Mouse (Mus musculus) kidney, embryonic 14.5 days (tissue): ENCODE results near the gene Slc39a13. TPM values are rescaled to one million over a fixed set of nuclear protein-coding genes. Genes with fewer than 3 reads are reported as not detected.
"Not testable (repeated sequence)": the region's sequence is repeated elsewhere in the genome, so short reads cannot be mapped to it uniquely, and the experiment has no call there.

Experiments
- ATAC-seq: fragments of 200-750 bp; cut with Nextera tagmentation; 2 replicates; pipeline ENCODE4 v1.8.0; 2017; ENCODE audit warnings: moderate number of reproducible peaks, mild to moderate bottlenecking, moderate TSS enrichment, moderate library complexity; ENCODE audit not compliant: low FRiP score, low TSS enrichment
- H3K27ac ChIP-seq: fragments of 300-500 bp; sonication (generic); 2 replicates; pipeline ENCODE4 v1.5.1; 2014; ENCODE audit warnings: low read depth, mild to moderate bottlenecking, low read length, moderate library complexity, mixed read lengths
- H3K27me3 ChIP-seq: fragments of 300-500 bp; sonication (generic); 2 replicates; pipeline ENCODE4 v1.6.1; 2014; ENCODE audit warnings: mild to moderate bottlenecking, low read length; ENCODE audit not compliant: control insufficient read depth, insufficient read depth
- H3K36me3 ChIP-seq: fragments of 300-500 bp; sonication (generic); 2 replicates; pipeline ENCODE4 v1.6.1; 2014; ENCODE audit warnings: low read length, mixed read lengths; ENCODE audit not compliant: control insufficient read depth, insufficient read depth
- H3K4me1 ChIP-seq: fragments of 300-500 bp; sonication (generic); 2 replicates; pipeline ENCODE4 v1.6.1; 2014; ENCODE audit warnings: low read length, mixed read lengths; ENCODE audit not compliant: control insufficient read depth, insufficient read depth
- H3K4me2 ChIP-seq: fragments of 300-500 bp; sonication (generic); replicated peaks from 2 replicates; pipeline ENCODE4 v1.6.1; 2014; ENCODE audit warnings: low read depth, mild to moderate bottlenecking, low read length
- H3K4me3 ChIP-seq: fragments of 300-500 bp; sonication (generic); 2 replicates; pipeline ENCODE4 v1.5.1; 2014; ENCODE audit warnings: mild to moderate bottlenecking, low read length
- H3K9ac ChIP-seq: fragments of 300-500 bp; sonication (generic); 2 replicates; pipeline ENCODE4 v1.6.1; 2014; ENCODE audit warnings: low read depth, mild to moderate bottlenecking, low read length, moderate library complexity
- H3K9me3 ChIP-seq: fragments of 300-500 bp; sonication (generic); 2 replicates; pipeline ENCODE4 v1.6.1; 2016; ENCODE audit warnings: low read length; ENCODE audit not compliant: control insufficient read depth
- WGBS: fragments of 180-500 bp; shearing (Covaris S2); extraction: QIAGEN DNeasy Blood & Tissue Kit; methylation state at CpG from one replicate; pipeline ENCODE4 v1.1.7; 2014; 5-methylcytosine and 5-hydroxymethylcytosine counted together
- polyA plus RNA-seq: library from polyadenylated mRNA; unstranded; fragments of >200 nt; fragmentation: Nextera tagmentation; extraction: Ambion mirVana; gene quantifications from 2 replicates; pipeline ENCODE4 v1.2.1, GENCODE M21; 2014

Gene Slc39a13
- polyA plus RNA-seq, 1 experiment from 2014 or later = 31.1 TPM

DNA sequence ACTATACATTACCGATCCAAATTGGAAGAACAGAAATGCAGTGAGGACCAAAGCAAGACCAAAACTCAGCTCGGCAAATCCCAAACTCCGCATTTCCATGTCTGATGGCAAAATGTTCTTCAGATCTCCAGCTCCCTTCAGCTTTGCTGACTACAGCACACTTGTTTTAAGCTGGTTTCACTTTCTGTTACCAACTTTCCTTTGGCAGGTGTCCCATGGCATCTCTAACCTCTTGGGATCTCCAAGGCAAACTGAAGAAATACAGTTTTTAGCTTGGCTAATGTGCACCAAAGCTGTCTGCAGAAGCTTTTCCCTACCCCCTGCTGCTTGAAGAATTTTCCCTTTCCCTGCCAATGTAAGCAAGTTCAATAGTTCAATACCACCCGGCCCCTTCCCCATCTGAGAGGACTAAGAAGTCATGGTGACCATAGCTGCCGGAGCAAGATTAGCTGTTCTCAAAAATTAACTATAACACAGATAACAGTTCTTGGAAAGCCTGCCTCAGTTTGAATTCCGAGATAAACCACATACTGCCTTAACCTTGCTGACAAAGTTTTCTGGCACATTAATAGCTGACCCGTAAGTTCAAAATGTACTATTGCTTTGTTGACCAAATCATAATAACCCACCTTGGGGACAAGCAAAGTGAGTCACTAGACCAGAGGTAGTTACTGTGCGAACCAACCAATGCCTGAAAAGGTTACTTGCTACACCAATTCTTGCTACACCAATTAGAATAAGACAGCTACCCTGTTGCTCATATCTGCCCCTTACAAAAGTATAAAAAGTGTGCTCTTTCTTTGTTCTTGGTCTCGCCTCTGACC is 42.6 kb downstream of the Slc39a13 start:
- H3K27ac ChIP-seq = no peak overlapping the region
- no peak overlapping the region for H3K4me3 ChIP-seq
- no peaks in the 10 kb centered on the region for H3K27me3 ChIP-seq
- no peak for ATAC-seq
- H3K4me1 ChIP-seq = no peaks in the 10 kb centered on the region
- no peaks in the 10 kb centered on the region for H3K9me3 ChIP-seq
- no peaks in the 10 kb centered on the region for H3K36me3 ChIP-seq
- H3K9ac ChIP-seq = no peak overlapping the region
- H3K4me2 ChIP-seq = no peak overlapping the region
- 89% methylated on average over 9 of the region's 9 CpGs for WGBS

DNA sequence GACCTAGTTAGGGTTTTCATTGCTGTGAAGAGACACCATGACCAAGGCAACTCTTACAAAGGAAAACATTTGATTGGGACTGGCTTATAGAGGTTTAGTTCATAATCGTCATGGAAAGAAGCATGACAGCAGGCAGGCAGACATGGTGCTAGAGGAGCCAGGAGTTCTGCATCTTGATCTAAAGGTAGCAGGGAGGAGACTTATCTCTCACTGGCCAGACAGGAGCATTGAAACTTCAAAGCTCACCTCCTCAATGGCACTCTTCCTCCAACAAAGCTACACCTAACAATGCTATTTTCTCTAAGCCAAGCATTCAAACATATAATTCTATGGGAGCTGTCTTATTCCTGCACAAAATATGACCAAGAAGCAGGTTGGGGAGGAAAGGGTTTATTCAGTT is 43.7 kb downstream of the Slc39a13 start:
- H3K4me3 ChIP-seq = no peak overlapping the region
- WGBS = 85% methylated on average over 1 of the region's 1 CpGs

DNA sequence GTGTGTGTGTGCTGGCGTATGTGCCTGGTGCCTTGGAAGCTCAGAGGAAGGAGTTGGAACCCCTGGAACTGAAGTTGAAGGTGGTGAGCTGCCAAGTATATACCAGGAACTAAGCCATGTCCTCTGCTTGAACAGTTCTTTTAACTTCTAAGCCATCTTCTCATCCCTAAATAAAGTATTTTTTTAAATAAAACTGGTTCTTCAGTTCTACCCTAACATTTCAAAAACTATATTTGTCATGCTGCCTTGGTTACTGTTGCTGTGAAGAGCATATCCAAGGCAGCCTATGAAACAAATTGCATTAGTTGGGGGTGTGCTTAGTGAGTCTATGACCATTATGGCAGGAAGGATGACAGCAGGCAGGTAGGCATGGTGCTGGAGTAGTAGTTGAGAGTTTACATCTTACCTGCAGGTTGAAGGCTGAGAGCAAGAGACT is 45.1 kb downstream of the Slc39a13 start:
- H3K4me3 ChIP-seq = no peak overlapping the region
- 88% methylated on average over 1 of the region's 1 CpGs for WGBS
- no peaks in the 10 kb centered on the region for H3K27me3 ChIP-seq
- H3K4me1 ChIP-seq = no peaks in the 10 kb centered on the region
- H3K9ac ChIP-seq = no peak overlapping the region
- ATAC-seq = no peak
- no peak overlapping the region for H3K4me2 ChIP-seq
- H3K9me3 ChIP-seq = no peaks in the 10 kb centered on the region
- H3K36me3 ChIP-seq = peaks cover 7% of the 10 kb centered on the region; the same call in 1 of the 2 replicates
- no peak overlapping the region for H3K27ac ChIP-seq

More for the DNA sequence above, 43.7 kb downstream of the Slc39a13 start:
- ATAC-seq = no peak
- H3K4me1 ChIP-seq = no peaks in the 10 kb centered on the region
- no peaks in the 10 kb centered on the region for H3K27me3 ChIP-seq
- H3K9ac ChIP-seq = no peak overlapping the region
- H3K36me3 ChIP-seq = no peaks in the 10 kb centered on the region
- no peak overlapping the region for H3K27ac ChIP-seq
- no peak overlapping the region for H3K4me2 ChIP-seq
- no peaks in the 10 kb centered on the region for H3K9me3 ChIP-seq

DNA sequence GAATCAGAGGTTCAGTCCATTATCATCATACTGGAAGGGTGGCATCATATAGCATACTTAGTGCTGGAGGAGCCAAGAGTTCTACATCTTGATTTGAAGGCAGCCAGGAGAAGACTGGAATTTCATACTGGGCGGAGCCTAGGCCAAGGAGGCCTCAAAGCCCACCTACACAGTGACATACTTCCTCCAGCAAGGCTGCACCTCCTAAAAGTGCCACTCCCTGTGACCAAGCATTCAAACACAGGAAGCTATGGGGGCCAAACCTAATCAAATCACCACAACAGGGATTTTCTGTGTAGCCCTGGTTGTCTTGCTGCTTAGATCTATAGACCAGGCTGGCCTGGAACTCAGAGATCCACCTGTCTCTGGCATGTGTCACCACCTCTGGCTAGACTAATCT is 46.3 kb downstream of the Slc39a13 start:
- H3K36me3 ChIP-seq = peaks cover 13% of the 10 kb centered on the region; the same call in 1 of the 2 replicates
- H3K9ac ChIP-seq = no peak overlapping the region
- no peak overlapping the region for H3K4me3 ChIP-seq
- no peaks in the 10 kb centered on the region for H3K4me1 ChIP-seq
- H3K27ac ChIP-seq = no peak overlapping the region
- no peak overlapping the region for H3K4me2 ChIP-seq
- no peak for ATAC-seq
- H3K27me3 ChIP-seq = no peaks in the 10 kb centered on the region
- WGBS = 91% methylated on average over 1 of the region's 1 CpGs
- H3K9me3 ChIP-seq = no peaks in the 10 kb centered on the region

DNA sequence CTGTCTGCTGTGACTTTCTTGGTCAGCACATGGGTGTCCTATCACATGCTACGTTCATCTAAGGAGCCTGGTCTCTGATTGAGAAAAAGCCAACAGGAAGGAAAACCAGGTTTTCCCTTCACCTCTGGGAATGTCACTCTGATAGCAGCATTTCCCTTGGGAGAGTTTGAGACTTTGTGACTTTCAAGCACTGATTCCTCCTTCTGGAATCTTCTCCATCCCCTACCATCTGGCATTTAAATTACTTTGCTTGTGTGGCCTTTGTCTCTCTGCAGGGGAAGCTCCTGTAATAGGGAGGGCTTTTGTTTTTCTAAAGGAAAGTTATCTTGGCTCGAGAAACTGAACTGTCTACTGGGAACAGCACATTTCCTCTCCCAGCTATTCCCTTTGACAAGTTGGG is 47.1 kb downstream of the Slc39a13 start:
- 52% methylated on average over 2 of the region's 2 CpGs for WGBS
- H3K4me1 ChIP-seq = no peaks in the 10 kb centered on the region
- no peak for ATAC-seq

DNA sequence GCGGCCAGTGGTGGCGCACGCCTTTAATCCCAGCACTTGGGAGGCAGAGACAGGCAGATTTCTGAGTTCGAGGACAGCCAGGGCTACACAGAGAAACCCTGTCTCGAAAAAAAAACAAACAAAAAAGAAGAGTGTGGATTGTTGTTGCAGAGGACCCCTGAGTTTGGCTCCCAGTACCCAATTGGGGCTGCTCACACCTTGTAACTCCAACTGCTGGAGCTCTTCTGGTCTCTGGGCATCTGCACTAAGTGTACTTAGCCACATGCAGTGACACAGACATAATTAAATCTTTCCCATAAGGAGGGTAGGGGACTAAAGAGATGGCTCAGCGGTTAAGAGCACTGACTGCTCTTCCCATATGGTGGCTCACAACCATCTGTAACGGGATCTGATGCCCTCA is 48.0 kb downstream of the Slc39a13 start:
- peaks cover 13% of the 10 kb centered on the region; the same call in 1 of the 2 replicates for H3K36me3 ChIP-seq
- H3K4me3 ChIP-seq, H3K9me3 ChIP-seq, ATAC-seq, H3K9ac ChIP-seq, H3K4me2 ChIP-seq, H3K27me3 ChIP-seq, H3K4me1 ChIP-seq, H3K27ac ChIP-seq: not testable (repeated sequence)
- 94% methylated on average over 7 of the region's 7 CpGs for WGBS

More for the DNA sequence above, 47.1 kb downstream of the Slc39a13 start:
- Histone ChIP-seq H3K9ac (no peak overlapping the region), H3K36me3 (peaks cover 13% of the 10 kb centered on the region; the same call in 1 of the 2 replicates), H3K9me3 (no peaks in the 10 kb centered on the region), H3K4me3 (no peak overlapping the region), H3K4me2 (no peak overlapping the region), H3K27ac (no peak overlapping the region), H3K27me3 (no peaks in the 10 kb centered on the region)

DNA sequence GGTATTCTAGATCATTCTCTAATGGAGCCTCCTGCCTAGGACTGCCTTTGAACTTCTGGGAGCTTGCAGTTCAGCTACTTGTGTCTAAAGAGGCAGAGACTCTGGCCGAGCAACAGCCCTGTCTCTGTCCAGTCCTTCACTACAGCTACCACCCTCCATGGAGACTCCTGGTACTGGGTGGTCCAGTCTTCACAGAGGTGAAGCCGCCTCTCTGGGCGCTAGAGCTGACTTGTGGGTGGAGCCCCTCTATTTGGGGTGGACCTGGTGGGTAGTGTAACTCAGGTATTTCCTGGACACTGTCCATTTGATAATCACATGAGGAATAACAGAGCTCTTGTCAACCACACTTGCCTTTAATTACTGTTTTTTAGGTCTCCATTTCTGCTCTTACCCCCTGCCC is 50.3 kb downstream of the Slc39a13 start:
- 94% methylated on average over 3 of the region's 3 CpGs for WGBS
- ATAC-seq = no peak
- Histone ChIP-seq H3K9ac (no peak overlapping the region), H3K27me3 (no peaks in the 10 kb centered on the region), H3K4me3 (no peak overlapping the region), H3K36me3 (peaks cover 27% of the 10 kb centered on the region), H3K4me2 (no peak overlapping the region), H3K4me1 (no peaks in the 10 kb centered on the region), H3K27ac (no peak overlapping the region), H3K9me3 (no peaks in the 10 kb centered on the region)

DNA sequence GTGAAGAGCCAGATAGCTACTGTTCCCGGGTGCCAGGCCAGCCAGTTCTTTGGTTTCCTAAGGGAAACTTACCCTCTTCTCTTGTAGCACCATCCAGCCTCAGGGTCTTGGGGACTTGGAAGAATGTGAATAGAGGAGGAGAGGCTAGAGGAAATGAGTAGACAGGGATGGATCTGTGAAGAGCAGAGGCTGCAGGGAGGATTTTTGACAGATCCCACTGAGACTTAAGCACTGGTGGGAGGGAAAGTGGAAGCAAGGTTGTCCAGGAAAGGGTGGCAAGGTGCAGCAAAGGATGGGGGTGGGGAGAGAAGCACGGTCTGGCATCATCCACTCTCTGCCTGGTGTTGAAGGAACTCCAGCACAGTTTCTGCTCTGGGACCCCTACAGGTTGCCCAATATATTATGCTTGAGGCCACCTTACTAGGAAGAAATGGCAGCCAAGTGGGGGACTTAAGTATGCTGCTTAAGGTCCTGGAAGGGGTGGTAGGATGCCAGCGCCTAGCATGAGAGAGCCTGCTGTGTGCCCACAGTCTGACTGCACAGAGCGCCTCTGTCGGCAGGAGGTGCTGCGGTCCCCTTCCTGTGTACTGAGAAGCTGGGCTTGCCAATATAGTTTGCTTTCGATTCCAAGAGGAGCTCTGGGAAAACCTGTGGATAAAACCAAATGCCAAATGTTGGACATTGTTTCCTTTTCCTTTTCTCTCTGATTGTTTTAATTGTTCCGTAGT is 52.0 kb downstream of the Slc39a13 start:
- peaks cover 44% of the 10 kb centered on the region for H3K36me3 ChIP-seq
- H3K27ac ChIP-seq = no peak overlapping the region
- no peak overlapping the region for H3K9ac ChIP-seq
- no peak overlapping the region for H3K4me2 ChIP-seq
- ATAC-seq = no peak
- 85% methylated on average over 8 of the region's 8 CpGs for WGBS
- no peak overlapping the region for H3K4me3 ChIP-seq
- no peaks in the 10 kb centered on the region for H3K4me1 ChIP-seq
- no peaks in the 10 kb centered on the region for H3K27me3 ChIP-seq
- no peaks in the 10 kb centered on the region for H3K9me3 ChIP-seq

DNA sequence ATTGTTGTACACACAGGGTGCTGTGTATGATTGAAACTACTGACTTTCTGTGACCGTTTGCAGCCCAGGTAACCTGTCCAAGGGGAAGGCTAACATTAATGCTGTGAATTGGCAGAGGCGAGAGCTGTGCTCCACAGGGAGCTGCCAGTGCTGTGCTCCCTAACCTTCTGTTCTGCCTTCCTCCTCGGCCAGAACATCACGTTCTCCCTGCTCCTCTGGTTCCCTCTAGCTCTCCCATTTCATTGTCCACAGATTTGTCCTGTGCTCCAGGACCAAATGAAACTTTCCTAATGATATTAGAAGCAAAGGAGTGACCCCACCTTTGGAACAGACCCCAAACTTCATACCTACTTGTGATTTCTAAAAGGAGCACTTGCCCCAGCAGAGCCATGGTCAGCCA is 54.8 kb downstream of the Slc39a13 start:
- H3K9ac ChIP-seq = no peak overlapping the region
- ATAC-seq = no peak
- H3K27ac ChIP-seq = no peak overlapping the region
- H3K36me3 ChIP-seq = peaks cover 64% of the 10 kb centered on the region
- H3K27me3 ChIP-seq = no peaks in the 10 kb centered on the region
- H3K4me3 ChIP-seq = no peak overlapping the region
- 87% methylated on average over 4 of the region's 4 CpGs for WGBS
- H3K9me3 ChIP-seq = no peaks in the 10 kb centered on the region
- no peak overlapping the region for H3K4me2 ChIP-seq
- H3K4me1 ChIP-seq = no peaks in the 10 kb centered on the region
